Mouse (Mus musculus) urinary bladder, adult 2 months (tissue): ENCODE measurements around the gene Lmntd1. TPM values are rescaled to one million over a fixed set of nuclear protein-coding genes. Genes with fewer than 3 reads are reported as not detected.

Source experiments
- DNase-seq: peaks from one replicate; pipeline ENCODE4 v3.0.0; 2022; ENCODE audit warnings: low spot score
- polyA plus RNA-seq: library from polyadenylated mRNA; depleted of rRNA; stranded (reverse); fragments of >200 nt; gene quantifications from 2 replicates; pipeline ENCODE4 v1.2.3, GENCODE M21; 2012

Gene Lmntd1
- polyA plus RNA-seq, 1 experiment: 0.11 TPM

DNA sequence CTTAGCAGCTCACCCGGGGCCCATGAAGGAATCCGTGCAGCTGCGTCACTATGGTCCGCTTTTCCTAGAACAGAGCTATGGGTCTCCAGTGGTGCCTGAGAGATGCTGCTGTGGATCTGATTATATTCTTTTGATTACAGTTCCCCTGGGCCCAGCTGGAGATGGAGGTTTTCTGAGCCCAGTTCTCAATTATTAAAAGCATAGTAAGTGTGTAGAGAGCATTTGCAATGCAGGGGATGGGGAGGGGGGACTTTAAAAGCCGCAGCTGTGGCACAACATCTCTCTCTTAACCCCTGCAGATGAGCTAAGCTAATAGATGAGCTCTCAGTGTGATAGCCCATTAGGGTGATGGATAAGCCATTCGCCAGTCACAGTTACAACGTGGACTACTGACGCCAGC lies 233.2 kb downstream of the Lmntd1 start:
- no peak for DNase-seq

- DNase-seq: no peak
These were observed 234.9 kb downstream of the Lmntd1 start for GRCm38 (mm10) chr6:145379175-145379574.

DNA sequence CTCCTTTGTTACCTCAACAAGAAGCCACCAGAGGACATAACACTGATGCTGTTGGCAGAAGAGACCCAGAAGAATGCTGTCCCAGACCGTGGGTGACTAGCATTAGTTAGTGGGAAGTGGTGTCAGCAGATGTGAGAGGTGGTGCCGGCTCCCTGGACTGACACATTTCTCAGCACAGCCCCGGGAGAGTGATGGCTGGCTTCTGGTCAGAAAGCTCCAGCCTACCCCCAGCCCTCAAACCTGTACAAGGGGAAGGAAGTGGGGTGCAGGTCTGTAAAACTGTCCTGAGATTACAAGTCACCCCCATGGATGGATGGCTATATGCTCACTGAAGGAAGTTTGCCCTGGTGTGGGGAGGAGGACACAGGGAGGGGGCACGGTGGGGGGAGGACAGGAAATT lies 235.4 kb downstream of the Lmntd1 start:
- DNase-seq: no peak

GRCm38 (mm10) chr6:145374372-145374771 lies 239.7 kb downstream of the Lmntd1 start:
- DNase-seq: no peak

DNA sequence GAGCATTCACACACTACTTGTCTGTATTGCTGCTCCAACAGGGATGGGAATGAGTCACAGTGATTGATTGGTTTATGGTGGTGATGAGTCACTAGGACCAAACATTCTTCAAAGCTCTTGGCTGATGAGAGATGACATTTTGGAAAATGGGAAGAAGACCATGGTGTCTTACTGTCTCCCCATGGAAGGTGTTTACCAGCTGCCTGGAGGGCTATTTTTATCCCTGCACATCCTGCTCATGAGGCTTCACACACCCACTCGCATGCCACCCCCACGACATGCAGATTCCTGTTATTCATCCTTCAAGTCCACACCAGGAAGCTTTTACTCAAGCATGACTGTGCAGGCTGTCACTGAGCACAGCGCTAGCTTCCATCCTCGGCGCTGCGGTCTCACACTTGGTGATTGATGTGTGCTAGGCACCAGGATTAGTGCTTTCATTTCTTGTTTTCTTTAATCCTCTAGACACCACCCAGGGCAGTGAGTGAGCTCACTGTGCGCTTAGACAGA lies 240.4 kb downstream of the Lmntd1 start:
- DNase-seq: no peak

DNA sequence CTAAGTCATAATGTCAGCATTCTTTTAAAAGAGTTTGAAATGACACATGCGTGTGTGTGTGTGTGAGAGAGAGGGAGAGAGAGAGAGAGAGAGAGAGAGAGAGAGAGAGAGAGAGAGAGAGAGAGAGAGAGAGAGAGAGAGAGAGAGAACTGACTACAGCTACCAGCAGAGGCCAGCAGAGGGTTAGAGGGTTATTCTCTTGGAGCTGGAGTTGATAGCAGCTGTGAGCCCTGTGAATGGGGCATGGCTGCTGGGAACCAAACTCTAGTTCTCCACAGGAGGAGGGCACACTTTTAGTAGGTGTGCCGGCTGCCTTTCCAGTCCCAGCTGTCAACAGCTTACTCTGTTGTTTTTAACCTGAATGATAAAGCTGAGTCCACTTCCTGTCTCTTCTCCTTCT lies 242.1 kb downstream of the Lmntd1 start:
- DNase-seq: no peak

GRCm38 (mm10) chr6:145371586-145371985 lies 242.5 kb downstream of the Lmntd1 start:
- no peak for DNase-seq

- DNase-seq: no peak
These were observed 243.8 kb downstream of the Lmntd1 start for GRCm38 (mm10) chr6:145370302-145370701.

DNA sequence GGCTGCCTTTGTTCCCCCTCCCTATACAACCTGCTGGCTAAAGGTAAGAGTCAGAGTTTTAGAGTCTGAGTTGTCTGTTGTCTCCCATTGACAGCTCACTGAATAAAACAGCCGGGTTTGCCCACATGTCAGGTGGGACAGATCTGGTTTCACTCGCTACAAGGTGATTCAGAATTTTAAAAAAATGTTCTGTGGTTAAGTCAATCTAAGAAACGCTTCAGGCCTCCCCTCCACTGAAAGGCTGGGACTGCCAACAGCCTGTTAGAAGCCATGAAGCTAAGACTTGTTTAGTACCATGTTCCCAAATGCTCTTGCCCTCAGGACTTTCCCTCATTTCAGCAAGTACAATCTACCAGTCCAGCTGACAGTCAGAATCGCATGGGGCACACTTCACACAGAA lies 244.8 kb downstream of the Lmntd1 start:
- no peak for DNase-seq

- DNase-seq: no peak
These were observed 247.6 kb downstream of the Lmntd1 start for GRCm38 (mm10) chr6:145366488-145366887.

- no peak for DNase-seq
These were observed 250.4 kb downstream of the Lmntd1 start for GRCm38 (mm10) chr6:145363698-145364097.

GRCm38 (mm10) chr6:145361109-145361694 lies 252.9 kb downstream of the Lmntd1 start:
- DNase-seq: no peak

DNA sequence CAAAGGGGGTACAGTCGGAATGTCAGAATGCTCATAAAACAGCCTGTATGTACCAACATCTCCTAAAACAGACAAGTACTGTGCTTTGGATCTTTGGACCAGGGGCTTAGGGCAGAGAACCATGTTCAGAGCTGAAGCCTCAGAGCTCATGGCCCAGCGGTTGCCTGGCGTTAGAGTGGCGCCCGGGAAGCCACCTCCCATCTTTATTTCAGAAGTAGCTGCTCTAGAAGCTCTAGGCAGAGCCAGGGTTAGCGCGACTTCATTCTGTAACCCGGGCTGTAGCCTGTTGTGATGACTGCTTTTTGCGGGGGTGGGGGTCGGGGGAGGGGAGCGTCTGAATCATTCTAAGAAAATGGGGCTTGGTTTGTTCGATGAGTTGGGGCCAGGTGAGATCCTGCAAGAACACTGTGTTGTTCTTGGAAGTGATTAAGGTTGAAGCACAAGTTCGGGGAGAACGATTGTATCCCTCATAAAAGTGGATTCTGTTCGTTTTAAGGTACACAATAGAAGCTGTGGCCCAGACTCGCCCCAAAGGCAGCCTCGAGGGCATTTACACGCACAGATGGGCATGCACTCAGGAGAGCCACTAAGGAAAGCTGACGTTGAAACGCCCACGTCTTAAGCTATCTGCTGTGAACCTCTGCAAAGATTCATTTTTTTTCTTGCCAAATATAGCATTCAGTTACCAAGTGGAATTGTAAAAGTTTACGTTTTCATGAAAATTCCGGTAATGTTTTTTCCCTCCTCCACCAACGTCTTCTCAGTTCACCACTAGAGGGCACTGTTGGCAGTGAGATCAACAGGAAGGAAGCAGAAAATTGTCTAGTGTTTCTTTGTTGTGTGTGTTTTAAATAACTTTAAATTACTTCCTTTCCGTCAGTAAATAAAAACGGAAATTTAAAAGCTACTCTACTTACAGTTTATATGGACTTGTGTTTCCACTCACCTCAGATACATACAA lies 254.4 kb downstream of the Lmntd1 start:
- DNase-seq: no peak

DNA sequence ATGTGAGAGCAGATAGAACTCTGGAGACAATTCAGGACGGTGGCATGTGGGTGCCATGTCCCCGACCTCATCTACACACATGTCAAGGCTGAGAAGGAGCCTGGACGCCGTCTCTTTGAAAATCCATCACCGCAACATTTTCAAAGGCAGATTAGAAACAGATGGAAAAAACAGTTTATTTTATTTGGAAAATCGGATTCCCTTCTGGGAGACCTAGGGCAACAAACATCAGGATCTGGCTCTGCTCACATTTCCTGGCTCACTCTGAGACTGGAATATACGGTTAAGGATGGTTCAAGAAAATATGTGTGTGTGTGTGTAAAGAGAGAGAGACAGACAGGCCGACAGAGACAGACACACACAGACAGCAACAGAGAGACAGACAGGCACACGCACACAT lies 256.1 kb downstream of the Lmntd1 start:
- DNase-seq: no peak

GRCm38 (mm10) chr6:145353806-145354205 lies 260.3 kb downstream of the Lmntd1 start:
- no peak for DNase-seq

- no peak for DNase-seq
These were observed 261.4 kb downstream of the Lmntd1 start for GRCm38 (mm10) chr6:145352705-145353104.

DNA sequence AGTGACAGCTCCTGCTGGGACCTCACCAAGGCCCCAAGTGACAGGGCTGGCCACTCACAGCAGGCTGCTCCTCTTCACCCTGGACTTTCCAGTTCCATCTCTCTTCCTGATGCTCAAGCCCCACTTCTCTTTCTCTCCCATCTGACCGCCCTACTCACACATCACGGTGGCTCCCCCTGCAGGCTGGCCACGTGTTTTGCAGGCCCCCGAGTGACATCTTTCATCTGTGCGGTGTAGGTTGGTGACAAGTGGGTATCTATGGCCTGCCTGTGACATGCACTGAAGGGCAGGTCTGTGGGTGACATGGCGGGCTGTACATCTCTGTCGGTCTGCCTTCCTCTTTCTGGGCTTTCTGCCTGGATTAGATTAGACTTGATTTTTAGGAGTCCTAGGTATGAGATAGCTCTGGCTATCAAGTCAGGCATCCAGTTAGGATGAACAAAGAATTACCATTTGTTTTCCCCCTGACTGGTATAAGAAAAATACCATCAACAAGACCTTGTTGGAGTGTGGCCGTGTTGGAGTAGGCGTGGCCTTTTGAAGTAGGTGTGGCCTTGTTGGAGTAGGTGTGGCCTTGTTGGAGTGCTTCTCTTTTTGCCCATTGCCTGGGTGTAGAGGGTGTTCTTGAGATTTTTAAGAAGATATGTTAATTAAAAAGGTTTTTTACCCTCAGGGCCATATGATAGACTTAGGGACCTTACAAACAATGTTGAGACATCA lies 265.8 kb downstream of the Lmntd1 start:
- no peak for DNase-seq

GRCm38 (mm10) chr6:145347641-145348040 lies 266.5 kb downstream of the Lmntd1 start:
- DNase-seq: no peak

DNA sequence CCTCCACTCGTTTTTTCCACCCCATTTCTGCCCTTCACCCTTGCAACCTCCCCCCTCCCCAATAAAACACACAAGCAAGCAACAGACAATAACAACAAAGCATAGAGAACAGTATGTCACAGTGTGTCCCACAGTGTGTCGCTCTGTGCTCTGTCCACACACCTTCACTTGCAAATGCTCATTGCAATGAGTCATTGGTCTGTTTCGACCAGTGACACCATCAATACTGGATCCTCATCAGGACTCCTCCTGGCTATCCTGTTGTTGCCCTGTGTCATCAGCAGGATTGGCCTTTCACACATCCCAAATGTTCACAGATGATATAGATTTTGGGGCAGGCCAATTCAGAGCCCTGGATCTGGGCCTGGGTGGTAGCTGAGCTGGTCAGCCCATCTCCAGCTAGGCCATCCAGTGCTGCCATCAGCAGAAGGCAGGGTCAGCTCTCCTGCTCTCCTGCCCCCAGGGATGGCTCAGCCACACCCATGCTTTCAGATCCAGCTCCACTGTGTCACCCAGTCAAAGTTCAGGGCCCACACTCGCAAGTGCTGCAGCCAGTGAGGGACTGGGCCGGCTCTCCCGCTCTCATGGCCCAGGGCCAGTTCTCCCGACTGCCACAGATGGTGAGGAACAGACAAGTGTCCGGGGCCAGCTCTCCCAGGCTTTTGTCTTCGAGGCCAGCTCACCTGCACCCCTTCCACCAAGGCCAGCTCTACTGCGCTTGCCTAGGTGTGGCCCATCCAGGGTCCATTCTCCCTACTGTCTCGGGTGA lies 267.1 kb downstream of the Lmntd1 start:
- DNase-seq: no peak

GRCm38 (mm10) chr6:145346305-145346704 lies 267.8 kb downstream of the Lmntd1 start:
- DNase-seq: no peak

GRCm38 (mm10) chr6:145344719-145345118 lies 269.4 kb downstream of the Lmntd1 start:
- DNase-seq: no peak

- no peak for DNase-seq
These were observed 270.7 kb downstream of the Lmntd1 start for GRCm38 (mm10) chr6:145343457-145343856.
